Mouse (Mus musculus) ES-E14 (cell line): Measurements from ENCODE around the gene Hfe2. TPM values are rescaled to one million over a fixed set of nuclear protein-coding genes. Genes with fewer than 3 reads are reported as not detected.
"Not testable (repeated sequence)": the region's sequence is repeated elsewhere in the genome, so short reads cannot be mapped to it uniquely, and the experiment has no call there.

Experiments used
- DNase-seq: peaks from one replicate; pipeline ENCODE4 v3.0.0-alpha.2; 2013; ENCODE audit warnings: low read depth, low spot score
- H3K27ac ChIP-seq: 2 replicates; pipeline ENCODE4 v1.5.1; 2012; ENCODE audit warnings: low read depth, mild to moderate bottlenecking, low read length, moderate library complexity, mixed read lengths; ENCODE audit not compliant: poor library complexity, insufficient read depth, severe bottlenecking
- H3K36me3 ChIP-seq: 2 replicates; pipeline ENCODE4 v1.6.1; 2012; ENCODE audit warnings: mild to moderate bottlenecking, low read length, moderate library complexity, mixed read lengths; ENCODE audit not compliant: control insufficient read depth, poor library complexity, insufficient read depth, severe bottlenecking
- H3K4me1 ChIP-seq, 2 experiments: fragments of 150-350 bp in 1 of 2; sonication (generic) in 1 of 2; 2 replicates each; pipeline ENCODE4 v1.6.1; 2012; ENCODE audit warnings: low read length in 2 of 2, mild to moderate bottlenecking in 1 of 2, mixed read lengths in 1 of 2; ENCODE audit not compliant: control insufficient read depth in 2 of 2, insufficient read depth in 2 of 2, poor library complexity in 1 of 2
- H3K4me3 ChIP-seq, 2 experiments: fragments of 150-350 bp in 1 of 2; sonication (generic) in 1 of 2; 2 replicates each; pipeline ENCODE4 v1.5.1; 2012; ENCODE audit warnings: low read length in 2 of 2, low read depth in 1 of 2, mild to moderate bottlenecking in 1 of 2, mixed read lengths in 1 of 2; ENCODE audit not compliant: insufficient read depth in 1 of 2, poor library complexity in 1 of 2, severe bottlenecking in 1 of 2
- H3K9ac ChIP-seq: 2 replicates; pipeline ENCODE4 v1.6.1; 2012; ENCODE audit warnings: low read depth, mild to moderate bottlenecking, low read length, mixed read lengths; ENCODE audit not compliant: poor library complexity, insufficient read depth, severe bottlenecking
- H3K9me3 ChIP-seq: fragments of 150-350 bp; sonication (generic); 2 replicates; pipeline ENCODE4 v1.6.1; 2012; ENCODE audit warnings: low read depth, mild to moderate bottlenecking, low read length; ENCODE audit not compliant: control insufficient read depth, insufficient read depth
- CHD2 ChIP-seq: IDR thresholded peaks from 2 replicates; pipeline ENCODE4 v1.6.1; 2014; ENCODE audit warnings: mild to moderate bottlenecking, low read depth, low read length, inconsistent platforms
- HCFC1 ChIP-seq: IDR thresholded peaks from 2 replicates; pipeline ENCODE4 v1.6.1; 2012; ENCODE audit warnings: low read length, inconsistent platforms, borderline replicate concordance; ENCODE audit not compliant: insufficient read depth
- MAFK ChIP-seq: IDR thresholded peaks from 2 replicates; pipeline ENCODE4 v1.6.1; 2014; ENCODE audit warnings: mild to moderate bottlenecking, low read depth, low read length, inconsistent platforms; ENCODE audit not compliant: insufficient read depth
- ZC3H11A ChIP-seq: IDR thresholded peaks from 2 replicates; pipeline ENCODE4 v1.6.1; 2012; ENCODE audit warnings: low read depth, mild to moderate bottlenecking, inconsistent platforms, low read length, borderline replicate concordance
- ZNF384 ChIP-seq: IDR thresholded peaks from 2 replicates; pipeline ENCODE4 v1.6.1; 2012; ENCODE audit warnings: low read depth, low read length, inconsistent platforms
- in situ Hi-C, 2 experiments: fragments of 600-800 bp; cut with MboI; formaldehyde crosslinking; loops; one replicate each; pipeline ENCODE4 v1.15.1; 2025; ENCODE audit warnings: low sequenced_read_pairs in 2 of 2, inconsistent platforms in 1 of 2; ENCODE audit not compliant: unreplicated experiment in 2 of 2
- total RNA-seq: library from RNA; depleted of rRNA; stranded (reverse); fragments of 300-350 nt; gene quantifications from 2 replicates; pipeline ENCODE4 v1.2.3, GENCODE M21; 2012

The Hfe2 gene
- total RNA-seq, 1 experiment = 1.0 TPM

GRCm38 (mm10) chr3:96481856-96482255, 43.1 kb upstream of the Hfe2 start:
- H3K27ac ChIP-seq = no peak overlapping the region
- no peak overlapping the region for H3K9ac ChIP-seq
- TF ChIP-seq ZC3H11A = no peak
- TF ChIP-seq CHD2 = no peak
- TF ChIP-seq ZNF384 = no peak
- TF ChIP-seq HCFC1 = no peak
- no peak for TF ChIP-seq MAFK
- H3K36me3 ChIP-seq = no peaks in the 10 kb centered on the region
- no peak for DNase-seq
- peaks cover 0 to 7% of the 10 kb centered on the region in 2 experiments; a peak in 1 of 4 replicates for H3K4me1 ChIP-seq
- no peak overlapping the region for H3K4me3 ChIP-seq
- H3K9me3 ChIP-seq = no peaks in the 10 kb centered on the region
- in situ Hi-C loops = no loop called here

- Histone ChIP-seq H3K9ac (no peak overlapping the region), H3K4me3 (no peak overlapping the region), H3K9me3 (no peaks in the 10 kb centered on the region), H3K27ac (no peak overlapping the region), H3K4me1 (peaks cover 0 to 7% of the 10 kb centered on the region in 2 experiments; a peak in 1 of 4 replicates), H3K36me3 (no peaks in the 10 kb centered on the region)
- TF ChIP-seq HCFC1 (no peak), CHD2 (no peak), ZC3H11A (no peak), ZNF384 (no peak), MAFK (no peak)
- DNase-seq = no peak
- in situ Hi-C loops = no loop called here
Observed at GRCm38 (mm10) chr3:96482451-96482850, 42.5 kb upstream of the Hfe2 start.

GRCm38 (mm10) chr3:96483044-96483443, 41.9 kb upstream of the Hfe2 start:
- H3K4me1 ChIP-seq, H3K9ac ChIP-seq, H3K9me3 ChIP-seq, H3K4me3 ChIP-seq, H3K36me3 ChIP-seq, in situ Hi-C loops, H3K27ac ChIP-seq, DNase-seq: not testable (repeated sequence)

- Histone ChIP-seq H3K9ac (no peak overlapping the region), H3K4me3 (no peak overlapping the region), H3K27ac (no peak overlapping the region), H3K4me1 (peaks cover 2 to 6% of the 10 kb centered on the region in 2 experiments; a peak in 1 of 4 replicates), H3K36me3 (no peaks in the 10 kb centered on the region), H3K9me3 (no peaks in the 10 kb centered on the region)
- TF ChIP-seq CHD2 (no peak), MAFK (no peak), ZNF384 (no peak), ZC3H11A (no peak), HCFC1 (no peak)
- DNase-seq = no peak
- in situ Hi-C loops = no loop called here
Observed at GRCm38 (mm10) chr3:96483946-96484345, 41.0 kb upstream of the Hfe2 start.

- Histone ChIP-seq H3K36me3 (no peaks in the 10 kb centered on the region), H3K9ac (no peak overlapping the region), H3K9me3 (no peaks in the 10 kb centered on the region), H3K4me3 (no peak overlapping the region), H3K4me1 (peaks cover 2 to 6% of the 10 kb centered on the region in 2 experiments; a peak in 1 of 4 replicates), H3K27ac (no peak overlapping the region)
- TF ChIP-seq ZC3H11A (no peak), CHD2 (no peak), MAFK (no peak), ZNF384 (no peak), HCFC1 (no peak)
- no peak for DNase-seq
- in situ Hi-C loops = no loop called here
Observed at GRCm38 (mm10) chr3:96484921-96485320, 40.1 kb upstream of the Hfe2 start.
